Mouse (Mus musculus) stomach, embryonic 14.5 days (tissue): Measurements from ENCODE around the gene Fcgr2b. TPM values are rescaled to one million over a fixed set of nuclear protein-coding genes. Genes with fewer than 3 reads are reported as not detected.

ENCODE experiments used
- ATAC-seq: fragments of 200-750 bp; cut with Nextera tagmentation; 2 replicates; pipeline ENCODE4 v1.8.0; 2017; ENCODE audit warnings: low read depth, moderate TSS enrichment; ENCODE audit not compliant: insufficient number of reproducible peaks, insufficient read depth, low FRiP score
- H3K27ac ChIP-seq: fragments of 300-500 bp; sonication (generic); 2 replicates; pipeline ENCODE4 v1.5.1; 2014; ENCODE audit warnings: mild to moderate bottlenecking, low read length, moderate library complexity, mixed read lengths
- H3K27me3 ChIP-seq: fragments of 300-500 bp; sonication (generic); 2 replicates; pipeline ENCODE4 v1.6.1; 2014; ENCODE audit warnings: low read length, control low read depth, mixed read lengths; ENCODE audit not compliant: control insufficient read depth, insufficient read depth
- H3K36me3 ChIP-seq: fragments of 300-500 bp; sonication (generic); 2 replicates; pipeline ENCODE4 v1.6.1; 2014; ENCODE audit warnings: mild to moderate bottlenecking, control low read depth, low read length, moderate library complexity, mixed read lengths; ENCODE audit not compliant: control insufficient read depth, insufficient read depth
- H3K4me1 ChIP-seq: fragments of 300-500 bp; sonication (generic); 2 replicates; pipeline ENCODE4 v1.6.1; 2014; ENCODE audit warnings: low read length, control low read depth, mixed read lengths; ENCODE audit not compliant: control insufficient read depth, insufficient read depth
- H3K4me2 ChIP-seq: fragments of 300-500 bp; sonication (generic); replicated peaks from 2 replicates; pipeline ENCODE4 v1.6.1; 2014; ENCODE audit warnings: low read depth, low read length, control low read depth
- H3K4me3 ChIP-seq: fragments of 300-500 bp; sonication (generic); 2 replicates; pipeline ENCODE4 v1.5.1; 2014; ENCODE audit warnings: low read depth, low read length, control low read depth
- H3K9ac ChIP-seq: fragments of 300-500 bp; sonication (generic); replicated peaks from 2 replicates; pipeline ENCODE4 v1.6.1; 2014; ENCODE audit warnings: low read depth, mild to moderate bottlenecking, control low read depth, low read length, moderate library complexity, mixed read lengths
- H3K9me3 ChIP-seq: fragments of 300-500 bp; sonication (generic); 2 replicates; pipeline ENCODE4 v1.6.1; 2016; ENCODE audit warnings: low read depth, low read length, control low read depth; ENCODE audit not compliant: control insufficient read depth
- WGBS: fragments of 180-500 bp; shearing (Covaris S2); extraction: QIAGEN DNeasy Blood & Tissue Kit; methylation state at CpG from one replicate; pipeline ENCODE4 v1.1.7; 2014; 5-methylcytosine and 5-hydroxymethylcytosine counted together
- polyA plus RNA-seq: library from polyadenylated mRNA; unstranded; fragments of >200 nt; fragmentation: Nextera tagmentation; extraction: Ambion mirVana; gene quantifications from 2 replicates; pipeline ENCODE4 v1.2.1, GENCODE M21; 2014

The Fcgr2b gene
- polyA plus RNA-seq, 1 experiment from 2014 or later = 1.4 TPM

- Histone ChIP-seq H3K4me1 (peaks cover 7% of the 10 kb centered on the region; the same call in 1 of the 2 replicates), H3K4me2 (no peak overlapping the region), H3K9ac (no peak overlapping the region), H3K9me3 (no peaks in the 10 kb centered on the region), H3K4me3 (no peak overlapping the region), H3K36me3 (no peaks in the 10 kb centered on the region), H3K27ac (no peak overlapping the region), H3K27me3 (peaks cover 12% of the 10 kb centered on the region; the same call in 1 of the 2 replicates)
- no peak for ATAC-seq
- 81% methylated on average over 11 of the region's 11 CpGs for WGBS
Measured at GRCm38 (mm10) chr1:170911907-170912660, 64.3 kb downstream of the Fcgr2b start.

Other genes with a start within 250 kb of the Fcgr2b start
- 10.8 and 11.8 TPM in 2 replicates for gene Atf6, start 108.8 kb downstream of the Fcgr2b start, polyA plus RNA-seq
- 0.45 and 1.5 TPM in 2 replicates for gene Gm26620, start 91.5 kb downstream of the Fcgr2b start, polyA plus RNA-seq
- gene Dusp12, start 91.0 kb downstream of the Fcgr2b start, polyA plus RNA-seq = 38.9 and 40.5 TPM in 2 replicates
- gene Fcrlb, start 63.6 kb downstream of the Fcgr2b start, polyA plus RNA-seq = not detected in 2 replicates
- gene Fcrla, start 49.0 kb downstream of the Fcgr2b start, polyA plus RNA-seq = 0.18 TPM in 1 of 2 replicates, not detected in the other
- gene Fcgr4, start 42.4 kb upstream of the Fcgr2b start, polyA plus RNA-seq = 0.74 and 0.91 TPM in 2 replicates
- 11.1 and 14.8 TPM in 2 replicates for gene Fcgr3, start 88.4 kb upstream of the Fcgr2b start, polyA plus RNA-seq
- gene Cfap126, start 137.4 kb upstream of the Fcgr2b start, polyA plus RNA-seq = 2.6 and 2.8 TPM in 2 replicates
- 297 and 311 TPM in 2 replicates for gene Sdhc, start 174.1 kb upstream of the Fcgr2b start, polyA plus RNA-seq
- 1.9 and 2.0 TPM in 2 replicates for gene Mpz, start 174.2 kb upstream of the Fcgr2b start, polyA plus RNA-seq
- 35.6 and 39.6 TPM in 2 replicates for gene Pcp4l1, start 219.7 kb upstream of the Fcgr2b start, polyA plus RNA-seq
- gene Nr1i3, start 237.4 kb upstream of the Fcgr2b start, polyA plus RNA-seq = 0.17 and 0.30 TPM in 2 replicates
- gene Tomm40l, start 246.0 kb upstream of the Fcgr2b start, polyA plus RNA-seq = 25.0 and 28.2 TPM in 2 replicates
- gene Apoa2, start 248.5 kb upstream of the Fcgr2b start, polyA plus RNA-seq = 3.9 and 7.3 TPM in 2 replicates